Mouse (Mus musculus) limb, embryonic 13.5 days (tissue): ENCODE measurements around the gene Smarcd2. TPM values are rescaled to one million over a fixed set of nuclear protein-coding genes. Genes with fewer than 3 reads are reported as not detected.

Experiments
- ATAC-seq: fragments of 200-750 bp; cut with Nextera tagmentation; 2 replicates; pipeline ENCODE4 v1.8.0; 2017; ENCODE audit warnings: low read depth, moderate number of reproducible peaks, moderate TSS enrichment; ENCODE audit not compliant: low FRiP score
- H3K27ac ChIP-seq: fragments of 300-500 bp; sonication (generic); 2 replicates; pipeline ENCODE4 v1.5.1; 2015; ENCODE audit warnings: inconsistent platforms, mild to moderate bottlenecking, moderate library complexity
- H3K27me3 ChIP-seq: fragments of 300-500 bp; sonication (generic); 2 replicates; pipeline ENCODE4 v1.6.1; 2015; ENCODE audit warnings: mild to moderate bottlenecking, inconsistent platforms
- H3K36me3 ChIP-seq: fragments of 300-500 bp; sonication (generic); 2 replicates; pipeline ENCODE4 v1.6.1; 2015; ENCODE audit warnings: inconsistent platforms, mild to moderate bottlenecking, moderate library complexity
- H3K4me1 ChIP-seq: fragments of 300-500 bp; sonication (generic); 2 replicates; pipeline ENCODE4 v1.6.1; 2015; ENCODE audit warnings: inconsistent platforms
- H3K4me2 ChIP-seq: fragments of 300-500 bp; sonication (generic); replicated peaks from 2 replicates; pipeline ENCODE4 v1.6.1; 2015; ENCODE audit warnings: inconsistent platforms, mild to moderate bottlenecking, moderate library complexity
- H3K4me3 ChIP-seq: fragments of 300-500 bp; sonication (generic); 2 replicates; pipeline ENCODE4 v1.5.1; 2015; ENCODE audit warnings: moderate library complexity, mild to moderate bottlenecking, inconsistent platforms
- H3K9ac ChIP-seq: fragments of 300-500 bp; sonication (generic); 2 replicates; pipeline ENCODE4 v1.6.1; 2015; ENCODE audit warnings: mild to moderate bottlenecking, inconsistent platforms
- H3K9me3 ChIP-seq: fragments of 300-500 bp; sonication (generic); 2 replicates; pipeline ENCODE4 v1.6.1; 2016; ENCODE audit warnings: inconsistent platforms
- WGBS: fragments of 180-500 bp; shearing (Covaris S2); methylation state at CpG from one replicate; pipeline ENCODE4 v1.1.7; 2015; 5-methylcytosine and 5-hydroxymethylcytosine counted together
- polyA plus RNA-seq: library from polyadenylated mRNA; unstranded; fragments of >200 nt; fragmentation: Nextera tagmentation; extraction: Ambion mirVana; gene quantifications from 2 replicates; pipeline ENCODE4 v1.2.1, GENCODE M21; 2015

Gene Smarcd2
- polyA plus RNA-seq, 1 experiment from 2014 or later, result 82.7 TPM

GRCm38 (mm10) chr11:106274971-106275411 lies 2.2 kb upstream of the Smarcd2 start:
- Histone ChIP-seq H3K9ac (no peak overlapping the region), H3K27me3 (no peaks in the 10 kb centered on the region; the same call in 1 of the 2 replicates), H3K4me3 (no peak overlapping the region), H3K4me1 (peaks cover 50% of the 10 kb centered on the region), H3K4me2 (no peak overlapping the region; the same call in 1 of the 2 replicates), H3K9me3 (no peaks in the 10 kb centered on the region), H3K27ac (peak overlapping the region; percentile 49), H3K36me3 (no peaks in the 10 kb centered on the region; the same call in 1 of the 2 replicates)
- ATAC-seq, result no peak
- WGBS, result 59% methylated on average over 7 of the region's 7 CpGs

- 72% methylated on average over 1 of the region's 1 CpGs for WGBS
- peak overlapping the region; percentile 49 for H3K27ac ChIP-seq
- no peaks in the 10 kb centered on the region; the same call in 1 of the 2 replicates for H3K27me3 ChIP-seq
- H3K4me3 ChIP-seq, result no peak overlapping the region
- no peak for ATAC-seq
- H3K9me3 ChIP-seq, result no peaks in the 10 kb centered on the region
- H3K9ac ChIP-seq, result no peak overlapping the region
- no peaks in the 10 kb centered on the region; the same call in 1 of the 2 replicates for H3K36me3 ChIP-seq
- H3K4me2 ChIP-seq, result 0 out of 2 replicates have a peak overlapping the region, but pooled peaks have one; percentile 94
- H3K4me1 ChIP-seq, result peaks cover 53% of the 10 kb centered on the region
Observed at GRCm38 (mm10) chr11:106274374-106274773, 1.6 kb upstream of the Smarcd2 start.

- H3K4me2 ChIP-seq, result peak overlapping the region; percentile 94
- peak overlapping the region; percentile 76; the same call in 1 of the 2 replicates for H3K4me3 ChIP-seq
- H3K4me1 ChIP-seq, result peaks cover 58% of the 10 kb centered on the region
- H3K27ac ChIP-seq, result 0 out of 2 replicates have a peak overlapping the region, but pooled peaks have one; percentile 87
- 92% methylated on average over 6 of the region's 6 CpGs for WGBS
- no peaks in the 10 kb centered on the region for H3K9me3 ChIP-seq
- H3K9ac ChIP-seq, result no peak overlapping the region
- ATAC-seq, result no peak
- H3K27me3 ChIP-seq, result no peaks in the 10 kb centered on the region; the same call in 1 of the 2 replicates
- no peaks in the 10 kb centered on the region; the same call in 1 of the 2 replicates for H3K36me3 ChIP-seq
Observed at GRCm38 (mm10) chr11:106273811-106274210, 1.0 kb upstream of the Smarcd2 start.

GRCm38 (mm10) chr11:106273311-106273684 lies 526 bp upstream of the Smarcd2 start:
- H3K4me2 ChIP-seq, result peak overlapping the region; percentile 94
- no peaks in the 10 kb centered on the region for H3K9me3 ChIP-seq
- ATAC-seq, result no peak
- no peaks in the 10 kb centered on the region; the same call in 1 of the 2 replicates for H3K27me3 ChIP-seq
- peak overlapping the region; percentile 76 for H3K4me3 ChIP-seq
- 10% methylated on average over 16 of the region's 16 CpGs for WGBS
- H3K36me3 ChIP-seq, result no peaks in the 10 kb centered on the region; the same call in 1 of the 2 replicates
- peak overlapping the region; percentile 87 for H3K27ac ChIP-seq
- peaks cover 63% of the 10 kb centered on the region for H3K4me1 ChIP-seq
- H3K9ac ChIP-seq, result peak overlapping the region; percentile 65

- peaks cover 4% of the 10 kb centered on the region for H3K36me3 ChIP-seq
- peak overlapping the region; percentile 94 for H3K4me2 ChIP-seq
- peak overlapping the region; percentile 76 for H3K4me3 ChIP-seq
- H3K9me3 ChIP-seq, result no peaks in the 10 kb centered on the region
- no peaks in the 10 kb centered on the region for H3K27me3 ChIP-seq
- 1% methylated on average over 32 of the region's 41 CpGs for WGBS
- peak overlapping the region; percentile 100 for H3K9ac ChIP-seq
- no peak; the same call in 1 of the 2 replicates for ATAC-seq
- H3K27ac ChIP-seq, result peak overlapping the region; percentile 96
- H3K4me1 ChIP-seq, result peaks cover 76% of the 10 kb centered on the region
Observed at GRCm38 (mm10) chr11:106271794-106272643, 753 bp downstream of the Smarcd2 start.

GRCm38 (mm10) chr11:106271131-106271793 lies 1.5 kb downstream of the Smarcd2 start:
- H3K9me3 ChIP-seq, result no peaks in the 10 kb centered on the region
- no peak for ATAC-seq
- peak overlapping the region; percentile 76 for H3K4me3 ChIP-seq
- peak overlapping the region; percentile 100 for H3K9ac ChIP-seq
- peaks cover 11% of the 10 kb centered on the region for H3K36me3 ChIP-seq
- 24% methylated on average over 5 of the region's 5 CpGs for WGBS
- H3K27ac ChIP-seq, result peak overlapping the region; percentile 96
- peak overlapping the region; percentile 94 for H3K4me2 ChIP-seq
- no peaks in the 10 kb centered on the region for H3K27me3 ChIP-seq
- peaks cover 78% of the 10 kb centered on the region for H3K4me1 ChIP-seq

GRCm38 (mm10) chr11:106269060-106269431 lies 3.7 kb downstream of the Smarcd2 start:
- H3K4me1 ChIP-seq, result peaks cover 61% of the 10 kb centered on the region
- H3K27ac ChIP-seq, result peak overlapping the region; percentile 87
- H3K4me3 ChIP-seq, result peak overlapping the region; percentile 34
- no peaks in the 10 kb centered on the region for H3K9me3 ChIP-seq
- H3K4me2 ChIP-seq, result peak overlapping the region; percentile 58
- no peaks in the 10 kb centered on the region for H3K27me3 ChIP-seq
- peak overlapping the region; percentile 62; the same call in 1 of the 2 replicates for H3K9ac ChIP-seq
- H3K36me3 ChIP-seq, result peaks cover 33% of the 10 kb centered on the region
- WGBS, result 0% methylated on average over 3 of the region's 3 CpGs
- ATAC-seq, result no peak

GRCm38 (mm10) chr11:106268326-106269059 lies 4.3 kb downstream of the Smarcd2 start:
- no peaks in the 10 kb centered on the region for H3K27me3 ChIP-seq
- peak overlapping the region; percentile 58 for H3K4me2 ChIP-seq
- no peak for ATAC-seq
- peak overlapping the region; percentile 34 for H3K4me3 ChIP-seq
- peaks cover 39% of the 10 kb centered on the region for H3K36me3 ChIP-seq
- H3K4me1 ChIP-seq, result peaks cover 56% of the 10 kb centered on the region
- 17% methylated on average over 8 of the region's 8 CpGs for WGBS
- no peaks in the 10 kb centered on the region for H3K9me3 ChIP-seq
- peak overlapping the region; percentile 87 for H3K27ac ChIP-seq
- peak overlapping the region; percentile 62 for H3K9ac ChIP-seq

GRCm38 (mm10) chr11:106267871-106268270 lies 4.9 kb downstream of the Smarcd2 start:
- H3K27ac ChIP-seq, result peak overlapping the region; percentile 87
- no peak for ATAC-seq
- peak overlapping the region; percentile 34 for H3K4me3 ChIP-seq
- peak overlapping the region; percentile 58 for H3K4me2 ChIP-seq
- no peak overlapping the region for H3K9ac ChIP-seq
- peaks cover 53% of the 10 kb centered on the region for H3K4me1 ChIP-seq
- no peaks in the 10 kb centered on the region for H3K27me3 ChIP-seq
- no peaks in the 10 kb centered on the region for H3K9me3 ChIP-seq
- H3K36me3 ChIP-seq, result peaks cover 45% of the 10 kb centered on the region
- WGBS, result 38% methylated on average over 5 of the region's 5 CpGs

GRCm38 (mm10) chr11:106267311-106267852 lies 5.4 kb downstream of the Smarcd2 start:
- WGBS, result 42% methylated on average over 15 of the region's 15 CpGs
- ATAC-seq, result peak; percentile 7; the same call in 1 of the 2 replicates
- Histone ChIP-seq H3K27me3 (no peaks in the 10 kb centered on the region), H3K4me1 (peaks cover 53% of the 10 kb centered on the region), H3K36me3 (peaks cover 50% of the 10 kb centered on the region), H3K9ac (peak overlapping the region; percentile 43; the same call in 1 of the 2 replicates), H3K27ac (peak overlapping the region; percentile 87), H3K4me2 (peak overlapping the region; percentile 58), H3K4me3 (peak overlapping the region; percentile 34), H3K9me3 (no peaks in the 10 kb centered on the region)

- H3K27ac ChIP-seq, result no peak overlapping the region
- peaks cover 50% of the 10 kb centered on the region for H3K4me1 ChIP-seq
- no peak for ATAC-seq
- no peaks in the 10 kb centered on the region for H3K9me3 ChIP-seq
- no peak overlapping the region for H3K9ac ChIP-seq
- peak overlapping the region; percentile 58 for H3K4me2 ChIP-seq
- WGBS, result 90% methylated on average over 10 of the region's 10 CpGs
- H3K4me3 ChIP-seq, result peak overlapping the region; percentile 34; the same call in 1 of the 2 replicates
- no peaks in the 10 kb centered on the region for H3K27me3 ChIP-seq
- H3K36me3 ChIP-seq, result peaks cover 59% of the 10 kb centered on the region
Observed at GRCm38 (mm10) chr11:106266431-106266830, 6.3 kb downstream of the Smarcd2 start.
